Mouse (Mus musculus) liver, postnatal 0 days (tissue): Measurements from ENCODE around the gene Hnrnpa1.

Experiments
- CTCF ChIP-seq: sonication (generic); IDR thresholded peaks from 2 replicates; pipeline ENCODE4 v1.5.1; 2016; ENCODE audit warnings: antibody characterized with exemption, low read depth
- EP300 ChIP-seq: IDR thresholded peaks from 2 replicates; pipeline ENCODE4 v1.6.1; 2016; ENCODE audit warnings: antibody characterized with exemption, low read depth, mild to moderate bottlenecking

DNA sequence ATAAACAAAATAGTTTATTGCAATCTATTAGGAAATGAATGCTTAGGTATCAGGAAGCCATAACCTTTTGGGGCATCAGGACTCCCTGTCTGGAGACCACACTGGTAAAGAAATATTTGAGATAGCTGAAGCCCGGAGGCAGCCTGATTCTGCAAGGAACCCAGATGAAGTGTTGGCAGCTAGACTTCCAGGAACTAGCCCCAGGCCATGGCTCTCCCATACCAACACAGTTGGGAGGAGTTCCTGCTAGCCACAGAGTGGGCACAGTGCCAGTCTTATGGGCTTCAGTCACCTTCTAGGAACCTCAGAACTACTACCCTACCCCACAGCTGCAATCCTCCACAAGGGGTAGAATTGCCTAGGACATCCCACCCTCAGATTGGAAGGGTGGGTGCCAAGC, 19.8 kb downstream of the Hnrnpa1 start:
- TF ChIP-seq CTCF: no peak
- no peak for TF ChIP-seq EP300
